Mouse (Mus musculus): ENCODE measurements at regions not wholly inside any gene's neighbourhood (a gene's known extent, or its start where the extent isn't known, plus 50 kb on each side); places are given as distances from the start of the nearest gene placed in this dataset.

DNA sequence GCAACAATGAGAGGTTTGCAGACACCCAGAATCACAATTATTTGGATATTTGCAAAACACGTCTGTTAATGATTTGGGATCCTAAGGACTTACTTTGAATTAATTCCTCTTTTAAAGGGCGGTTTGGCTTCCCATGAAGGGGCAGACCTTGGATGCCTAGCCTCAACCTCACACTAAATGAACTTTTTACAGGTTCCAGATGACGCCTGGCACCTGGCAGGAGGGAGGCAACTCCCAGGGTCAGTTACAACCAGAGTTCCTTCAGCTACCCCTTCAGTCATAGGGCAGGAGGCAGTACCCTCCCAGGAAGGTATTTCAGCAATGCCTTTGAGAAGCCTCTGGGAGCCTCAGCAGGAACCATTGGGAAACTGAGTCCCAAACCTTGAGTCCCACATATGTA is 57.9 kb upstream of the Stx18 start:
- no peak for DNase-seq (ENCODE audit: low spot score)

DNA sequence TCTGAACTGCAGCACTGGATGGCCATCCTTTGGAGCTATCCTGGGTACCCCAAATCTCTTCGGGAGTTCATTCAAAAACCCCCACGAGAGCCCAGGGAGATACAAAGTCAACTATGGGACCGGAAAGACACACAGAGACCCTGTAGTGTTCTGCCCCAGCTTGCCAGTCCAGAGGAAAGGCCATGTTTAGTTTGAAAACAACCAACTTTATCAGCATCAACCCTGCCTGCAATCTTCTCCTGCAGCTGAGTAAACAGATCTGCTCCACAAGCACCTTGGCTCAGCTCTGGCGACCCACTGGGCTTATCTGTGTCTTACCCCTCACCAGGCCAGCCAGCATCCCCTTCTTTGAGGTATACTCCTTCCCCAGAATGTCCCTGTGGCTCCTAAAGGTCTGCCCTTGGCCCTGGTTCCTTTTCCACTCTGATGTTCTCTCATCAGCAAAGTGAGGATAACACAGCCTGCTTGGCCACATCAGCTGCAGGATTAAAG is 61.6 kb upstream of the Stx18 start:
- no peak for DNase-seq (ENCODE audit: low spot score)

DNA sequence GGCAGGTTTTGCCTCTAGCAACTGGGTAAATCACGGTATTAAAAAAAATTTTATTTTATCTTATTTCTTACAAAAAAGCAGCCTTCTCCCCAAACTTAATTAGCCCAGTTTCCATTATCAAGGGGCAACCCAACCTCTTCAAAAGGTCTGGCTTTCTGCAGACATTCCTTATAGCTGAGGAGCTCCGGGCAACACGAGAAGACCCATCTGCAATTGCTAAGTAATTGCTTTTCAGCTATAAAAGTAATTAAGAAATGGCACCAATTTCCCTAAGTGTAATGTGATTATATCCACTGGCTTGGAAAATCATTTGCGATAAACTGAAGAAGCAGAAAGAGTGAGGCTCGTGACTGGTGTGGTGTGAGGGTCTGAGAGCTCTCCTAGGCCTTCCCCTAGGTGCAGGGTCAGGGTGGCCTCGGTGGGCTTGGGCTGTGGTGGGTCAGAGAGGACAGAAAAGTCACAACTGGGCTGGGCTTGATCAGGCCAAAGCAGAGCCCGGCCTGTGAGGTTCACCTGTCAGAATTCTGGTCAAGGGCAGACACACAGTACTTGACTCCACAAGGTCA is 65.5 kb upstream of the Stx18 start:
- DNase-seq (ENCODE audit: low spot score) = no peak

DNA sequence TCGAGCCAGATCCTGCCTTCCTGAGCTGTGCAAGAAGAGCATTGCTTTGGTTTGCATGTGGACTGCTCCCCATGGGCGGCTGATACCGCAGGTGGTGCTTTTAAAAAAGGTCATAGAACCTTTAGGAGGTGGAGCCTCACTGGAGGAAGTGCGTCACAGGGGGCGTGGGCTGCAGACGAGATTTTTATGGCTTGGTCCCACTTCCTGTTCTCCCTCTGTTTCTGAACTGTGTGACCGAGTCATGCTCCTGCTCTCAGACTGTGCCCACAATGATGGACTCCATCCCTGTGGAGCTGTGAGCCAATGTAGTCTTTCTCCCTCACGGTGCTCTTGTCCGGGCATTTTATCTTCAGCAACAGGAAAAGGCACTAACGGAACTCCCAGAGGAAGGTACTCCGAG is 66.8 kb upstream of the Stx18 start:
- no peak for DNase-seq (ENCODE audit: low spot score)

DNA sequence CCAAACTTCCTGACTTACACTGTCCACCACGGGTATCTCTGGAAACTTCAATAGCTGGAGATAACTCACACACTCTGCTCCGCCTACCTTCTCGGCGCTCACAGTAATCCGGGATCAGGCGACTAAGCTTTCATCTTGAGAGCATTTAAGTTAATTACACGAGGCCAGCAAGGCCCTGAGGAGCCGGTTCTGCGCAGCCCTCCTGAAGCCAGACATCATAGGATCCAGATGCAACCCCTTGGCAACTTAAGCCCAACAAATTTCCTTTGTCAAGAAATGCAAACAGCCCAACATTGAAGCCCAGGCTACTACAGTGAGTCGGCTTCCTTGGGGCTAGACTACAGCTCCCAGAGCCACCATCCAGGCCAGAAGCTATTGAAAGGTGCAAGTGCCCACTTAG is 69.9 kb upstream of the Stx18 start:
- no peak for DNase-seq (ENCODE audit: low spot score)

DNA sequence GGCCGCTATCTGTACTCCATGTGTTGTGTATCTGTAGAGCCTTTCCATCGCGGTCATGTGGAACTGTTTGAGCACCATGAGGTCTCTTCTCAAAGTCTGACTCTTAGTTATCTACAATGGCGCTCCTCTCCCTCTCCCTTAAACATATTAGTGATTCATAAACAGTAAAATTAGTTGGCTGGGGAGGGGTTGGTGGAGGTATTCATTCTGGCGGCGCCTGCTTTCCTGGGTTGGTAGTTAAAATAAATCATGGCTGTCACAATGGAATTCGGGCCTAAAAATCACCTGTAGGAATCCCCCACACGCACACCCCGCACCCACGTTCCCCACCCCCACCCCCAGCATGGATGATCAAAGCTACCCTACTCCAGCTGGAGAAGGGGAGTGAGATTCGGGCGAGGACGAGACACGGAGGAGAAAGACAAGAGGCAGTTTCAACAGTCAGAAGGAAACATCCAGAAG is 70.6 kb upstream of the Stx18 start:
- no peak for DNase-seq (ENCODE audit: low spot score)

DNA sequence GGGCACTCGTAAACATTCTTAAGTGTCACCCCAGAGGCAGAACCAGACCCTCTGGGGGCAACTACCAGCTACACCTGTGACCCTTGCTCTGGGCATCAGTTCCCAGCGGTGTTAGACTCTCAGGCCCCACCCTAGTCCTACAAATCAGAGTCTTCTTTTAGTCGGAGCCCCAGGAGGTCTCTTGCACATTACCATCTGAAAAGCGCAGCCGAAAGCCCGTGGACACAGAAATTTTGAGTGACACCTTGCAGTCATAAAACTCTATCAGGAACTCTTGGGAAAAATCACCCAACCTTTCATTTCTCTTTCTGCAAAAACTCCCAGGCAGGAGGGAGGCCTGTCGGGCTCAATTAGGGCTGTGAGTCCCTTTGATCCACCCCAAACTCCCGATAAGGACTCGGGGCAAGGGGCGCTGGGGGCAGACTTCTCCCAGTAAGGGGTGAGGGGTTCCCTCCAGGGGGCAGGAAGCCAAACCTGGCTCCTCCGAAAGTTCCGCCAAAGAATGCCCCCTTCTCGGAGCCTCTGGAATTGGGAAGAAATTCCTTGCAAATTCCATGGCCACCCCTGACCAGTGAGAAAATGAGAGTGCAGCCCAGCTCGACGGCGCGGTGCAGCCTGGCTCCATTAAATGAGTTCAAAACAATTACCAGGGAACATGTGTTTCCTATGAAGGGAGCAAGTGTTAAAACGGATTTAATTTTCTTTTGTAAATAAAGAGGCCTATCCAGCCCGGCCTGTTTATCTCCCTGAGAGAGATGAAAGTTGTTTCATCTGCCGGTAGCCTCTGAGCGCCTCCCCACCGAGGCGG is 71.2 kb upstream of the Stx18 start:
- no peak for DNase-seq (ENCODE audit: low spot score)

DNA sequence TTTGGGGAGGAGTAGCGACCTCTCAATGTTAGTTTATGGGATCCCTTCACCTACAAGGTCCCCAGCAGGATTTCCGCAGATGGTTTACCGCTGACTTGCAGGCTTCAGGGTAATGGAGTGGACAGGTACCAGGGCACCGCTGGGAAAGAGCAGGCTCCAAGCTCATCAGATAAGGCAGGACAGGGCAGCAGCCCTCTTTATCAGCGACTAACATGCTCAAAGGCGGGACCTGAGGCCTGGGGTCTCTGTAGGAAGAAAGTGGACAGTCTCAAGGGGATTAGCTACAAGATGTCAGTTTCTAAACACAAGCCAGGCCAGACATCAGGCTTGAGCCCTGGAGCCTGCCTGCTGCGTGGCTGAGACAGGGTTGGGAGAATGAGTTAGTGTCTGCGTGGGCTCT is 74.9 kb upstream of the Stx18 start:
- no peak for DNase-seq (ENCODE audit: low spot score)

DNA sequence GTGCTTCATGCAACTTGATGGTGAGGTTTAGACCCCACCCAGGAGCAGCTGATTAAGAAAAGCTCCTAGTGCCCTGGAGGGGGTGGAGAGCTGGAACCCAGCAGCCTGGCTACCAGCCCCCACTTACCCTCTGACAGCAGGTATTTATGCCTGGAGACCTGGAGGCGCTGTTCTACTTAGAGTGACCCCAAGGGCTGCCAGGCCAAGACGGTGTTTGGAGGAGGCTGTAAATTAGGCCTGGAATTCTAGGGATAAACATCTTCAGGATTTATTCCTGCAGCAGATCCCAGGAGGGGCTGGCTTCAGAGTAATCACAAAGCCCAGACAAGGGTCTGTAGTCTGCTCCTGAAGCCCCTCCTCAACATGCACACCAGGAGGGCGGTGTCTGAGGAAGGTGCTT is 76.0 kb upstream of the Stx18 start:
- no peak for DNase-seq (ENCODE audit: low spot score)

DNA sequence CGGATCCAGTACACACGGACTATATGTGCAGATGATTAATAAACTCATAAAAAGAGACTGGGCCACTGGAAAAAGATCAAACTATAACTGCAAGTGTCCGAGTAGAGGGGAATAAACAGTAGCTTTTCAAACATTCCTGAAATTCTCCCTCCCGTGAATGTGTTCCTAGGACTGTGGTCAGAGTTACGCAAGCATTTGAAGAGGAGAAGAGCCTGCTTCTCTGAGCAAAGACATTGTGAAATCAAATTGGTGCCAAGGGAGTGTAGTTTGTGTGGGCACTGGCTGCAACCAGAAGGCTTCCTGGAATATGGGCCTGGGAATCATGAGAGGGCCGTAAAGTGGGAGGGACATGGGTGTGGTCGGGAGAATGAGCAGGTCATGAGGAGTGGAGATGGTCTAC is 78.3 kb upstream of the Stx18 start:
- DNase-seq (ENCODE audit: low spot score) = peak; percentile 78

DNA sequence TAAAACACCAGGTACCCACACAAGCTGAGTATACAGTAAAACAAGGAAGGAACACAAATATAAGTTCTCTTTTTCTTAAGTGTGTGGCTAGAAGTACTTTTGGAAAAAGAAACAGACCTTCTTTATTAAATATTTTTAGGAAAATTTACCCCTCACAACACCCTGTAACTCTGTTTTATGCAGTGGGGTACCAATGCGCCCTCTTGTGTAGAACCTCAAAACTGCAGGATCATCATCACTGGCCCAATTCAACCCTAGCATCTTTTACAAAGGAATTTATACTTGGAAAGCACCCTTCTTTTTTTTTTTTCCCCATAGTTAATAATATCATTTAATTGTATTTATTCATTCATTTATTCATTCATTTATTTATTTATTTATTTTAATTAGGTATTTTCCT is 86.4 kb upstream of the Stx18 start:
- DNase-seq (ENCODE audit: low spot score) = no peak

DNA sequence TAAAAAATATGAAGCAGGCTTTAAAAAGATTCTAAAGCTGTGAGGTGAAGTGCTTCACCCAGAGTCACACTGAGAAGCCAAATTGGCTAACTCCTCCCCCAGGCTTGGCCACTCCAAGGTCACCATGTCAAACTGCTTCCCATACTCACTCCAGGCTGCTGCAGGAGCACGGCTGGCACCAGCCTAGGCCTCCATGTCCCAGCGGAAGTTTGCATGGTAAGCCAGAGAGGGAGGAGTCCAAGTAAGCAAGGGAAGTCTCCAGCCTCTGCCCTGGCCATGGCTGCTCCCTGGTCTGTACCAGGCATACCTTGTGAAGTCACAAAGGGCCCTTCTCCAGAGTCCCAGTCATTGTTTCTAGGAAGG is 105.8 kb upstream of the Stx18 start:
- DNase-seq (ENCODE audit: low spot score) = no peak

DNA sequence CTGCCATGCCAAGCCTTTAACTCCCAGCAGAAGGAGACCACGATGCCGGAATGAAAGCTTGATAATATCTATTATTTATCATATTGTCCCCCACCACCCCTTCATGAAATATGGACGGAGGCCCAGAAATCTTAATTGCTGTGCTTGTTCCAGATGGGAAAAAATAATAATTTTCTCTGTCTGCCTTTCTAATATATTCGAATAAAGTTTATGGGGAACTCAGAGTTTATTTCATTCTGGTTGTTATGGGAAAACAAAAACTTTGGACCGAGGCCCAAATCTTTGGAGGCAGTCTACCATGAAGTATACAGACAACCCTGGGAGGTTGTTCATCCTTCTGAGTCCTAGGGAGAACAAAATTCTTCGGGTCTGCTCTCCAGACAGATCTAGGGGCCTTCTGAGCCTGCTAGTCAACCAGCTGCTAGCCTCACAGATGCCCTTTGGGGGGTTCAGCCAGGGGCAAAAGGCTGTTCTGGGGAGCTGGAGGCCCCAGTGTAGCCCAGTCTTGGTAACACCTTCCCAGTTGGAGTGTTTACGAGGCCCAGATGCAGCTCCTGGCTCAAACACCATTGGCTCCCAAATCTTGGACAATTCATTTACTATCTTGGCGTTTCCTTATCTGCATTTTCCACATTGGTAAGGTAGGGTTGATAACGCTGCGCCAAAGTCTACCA is 106.3 kb upstream of the Stx18 start:
- no peak for DNase-seq (ENCODE audit: low spot score)

DNA sequence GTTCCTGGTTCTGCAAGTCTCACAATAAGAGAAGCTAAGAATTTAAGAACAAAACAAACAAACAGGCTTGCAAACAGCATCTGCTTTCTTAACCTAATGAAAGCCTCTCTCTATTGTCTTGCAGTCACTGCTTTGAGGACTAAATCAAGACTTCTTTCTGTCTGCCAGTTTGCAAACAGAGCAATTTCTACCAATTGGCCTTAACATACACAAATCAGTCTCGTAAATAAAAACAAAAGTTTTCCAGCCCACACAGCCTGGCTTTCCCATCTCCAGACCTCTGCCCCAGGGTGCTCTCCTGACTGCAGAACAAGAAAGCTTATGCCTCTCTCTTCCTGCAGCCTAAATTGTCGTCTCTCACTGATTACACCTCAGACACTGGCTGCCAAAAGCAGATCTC is 96.1 kb upstream of the Msx1 start:
- DNase-seq (ENCODE audit: low spot score) = no peak

DNA sequence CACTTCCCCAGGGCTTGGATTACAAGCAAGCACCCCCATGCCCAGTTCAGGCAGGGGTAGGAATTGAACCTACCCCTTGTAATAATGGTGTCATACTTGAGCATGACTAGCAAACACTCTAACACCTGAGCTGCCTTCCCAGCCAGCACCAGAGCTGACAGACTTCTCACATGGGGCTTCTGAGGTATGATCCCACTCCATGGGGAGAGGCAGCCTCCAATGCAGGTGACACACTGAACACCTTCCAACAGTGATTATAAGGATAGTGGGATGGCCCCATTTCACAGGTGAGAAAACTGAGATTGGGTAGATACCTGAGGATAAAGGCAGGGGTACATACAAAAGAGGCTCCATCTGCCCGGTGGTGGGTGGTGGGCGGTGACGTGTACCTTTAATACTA is 94.7 kb upstream of the Msx1 start:
- DNase-seq (ENCODE audit: low spot score) = no peak

DNA sequence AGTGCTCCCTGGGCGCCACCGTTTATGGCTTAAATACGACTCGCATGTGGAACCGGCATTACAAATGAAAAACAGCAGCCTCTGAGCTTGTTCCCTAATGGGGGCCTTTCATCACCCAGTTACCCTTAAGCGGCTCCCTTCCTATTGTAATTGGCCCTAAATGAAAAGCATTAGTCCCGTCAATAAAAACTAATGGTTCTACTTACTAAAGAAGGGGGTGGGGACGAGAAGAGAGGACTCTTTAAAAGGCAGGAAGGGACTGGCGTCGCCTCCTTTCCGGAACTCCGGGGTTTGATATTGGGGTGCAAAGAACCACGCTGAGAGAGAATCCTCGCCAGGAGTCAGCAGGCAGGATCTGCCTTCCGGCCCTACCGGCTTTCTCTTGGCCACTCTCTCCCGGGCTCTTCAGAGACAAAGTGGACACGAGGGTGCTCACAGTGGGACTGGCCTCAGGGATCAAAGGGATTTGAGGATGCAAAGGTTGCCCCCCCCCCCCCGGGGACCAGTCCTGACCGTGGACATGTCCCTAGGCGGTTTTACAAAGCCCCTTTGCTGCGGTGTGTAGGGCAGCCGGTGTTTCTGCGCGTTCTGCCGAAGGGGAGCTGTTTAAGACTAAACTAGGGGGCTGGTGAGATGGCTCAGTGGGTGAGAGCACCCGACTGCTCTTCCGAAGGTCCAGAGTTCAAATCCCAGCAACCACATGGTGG is 93.8 kb upstream of the Msx1 start:
- DNase-seq (ENCODE audit: low spot score) = no peak

DNA sequence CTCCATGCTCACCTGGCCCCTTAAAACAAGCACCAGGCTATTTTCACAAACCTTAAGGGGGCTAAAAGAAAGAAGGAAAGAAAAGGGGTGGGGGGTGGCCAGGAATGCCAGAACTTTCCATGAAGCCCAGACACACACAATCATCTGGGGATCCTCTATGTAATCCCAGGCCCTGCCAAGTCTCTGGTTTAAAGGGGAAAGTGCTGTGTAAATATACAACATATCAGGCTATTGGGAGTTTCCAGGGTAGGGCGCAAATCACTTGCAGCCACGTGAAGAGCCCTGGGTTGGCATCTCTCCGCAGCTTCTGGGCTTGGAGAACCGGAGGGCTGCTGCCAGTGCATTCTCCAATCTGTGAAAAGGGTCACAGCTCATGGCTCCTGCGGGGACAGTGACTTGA is 92.8 kb upstream of the Msx1 start:
- DNase-seq (ENCODE audit: low spot score) = no peak

DNA sequence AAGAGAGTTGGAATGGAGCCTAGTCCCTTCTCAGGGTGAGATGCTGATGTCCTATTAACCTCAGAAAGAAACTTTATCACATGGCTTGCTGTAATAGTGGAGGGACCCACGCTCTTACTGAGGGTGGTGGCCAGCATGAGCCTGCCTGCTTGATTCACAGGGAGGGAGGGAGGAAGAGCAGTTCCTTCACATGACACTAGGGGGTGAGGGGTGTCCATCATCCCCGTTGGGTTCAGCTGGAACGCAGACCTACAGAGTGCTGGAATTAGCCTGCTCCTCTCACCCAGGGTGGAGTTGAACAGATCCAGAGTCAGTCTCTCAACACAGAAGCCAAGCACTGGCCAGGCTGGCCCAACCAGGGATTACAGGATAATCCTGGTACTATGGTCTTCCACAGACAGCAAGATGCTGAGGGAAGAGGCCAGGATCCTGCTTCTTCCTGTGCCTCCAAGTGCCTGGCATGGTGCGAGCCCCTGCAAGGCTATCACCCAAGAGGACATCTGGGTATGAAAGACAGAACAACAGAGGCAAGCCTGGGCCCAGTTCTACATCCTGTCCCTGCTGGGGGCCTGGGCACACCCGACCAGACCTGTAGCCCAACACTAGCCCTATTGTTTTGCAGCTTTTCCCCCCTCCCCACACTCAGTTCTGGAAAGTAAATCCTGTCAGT is 80.4 kb upstream of the Msx1 start:
- no peak for DNase-seq (ENCODE audit: low spot score)

DNA sequence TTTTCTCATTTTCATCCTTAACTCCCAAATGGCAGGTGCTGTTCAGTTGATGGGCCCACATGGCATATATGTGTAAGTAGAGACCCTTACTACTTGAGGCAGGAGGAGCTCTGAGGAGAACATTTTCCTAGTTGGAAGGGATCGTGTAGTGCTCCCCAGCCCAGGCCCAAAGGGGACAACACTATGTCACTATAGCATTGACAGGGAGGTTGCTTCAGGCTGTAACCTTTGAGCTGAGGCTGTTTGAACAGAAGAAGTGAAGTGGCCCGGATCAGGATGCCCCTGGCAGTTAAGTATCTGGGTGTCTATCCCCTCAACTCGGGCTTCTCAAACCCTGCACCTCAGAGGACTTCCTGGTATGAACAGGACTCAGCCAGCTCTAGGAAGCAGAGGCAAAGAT is 79.5 kb upstream of the Msx1 start:
- DNase-seq (ENCODE audit: low spot score) = no peak

DNA sequence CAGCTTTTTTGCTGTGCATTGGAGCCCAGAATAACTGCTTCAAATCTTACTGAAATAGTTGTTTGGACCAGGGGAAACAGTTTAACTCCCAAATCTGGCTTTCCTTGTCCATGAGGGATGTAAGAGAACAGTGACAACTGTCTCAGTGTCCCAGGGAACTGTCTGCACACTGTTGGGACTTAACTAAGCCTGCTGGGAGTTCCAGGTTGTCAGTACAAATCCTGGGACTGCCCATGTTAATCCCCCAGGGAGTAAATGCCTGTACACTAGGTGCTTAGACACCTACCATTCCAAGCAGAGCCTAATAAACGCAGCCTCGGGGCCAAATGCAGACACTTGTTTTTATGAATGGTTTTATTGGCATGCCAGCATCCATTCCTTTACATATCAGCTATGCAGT is 78.4 kb upstream of the Msx1 start:
- no peak for DNase-seq (ENCODE audit: low spot score)

DNA sequence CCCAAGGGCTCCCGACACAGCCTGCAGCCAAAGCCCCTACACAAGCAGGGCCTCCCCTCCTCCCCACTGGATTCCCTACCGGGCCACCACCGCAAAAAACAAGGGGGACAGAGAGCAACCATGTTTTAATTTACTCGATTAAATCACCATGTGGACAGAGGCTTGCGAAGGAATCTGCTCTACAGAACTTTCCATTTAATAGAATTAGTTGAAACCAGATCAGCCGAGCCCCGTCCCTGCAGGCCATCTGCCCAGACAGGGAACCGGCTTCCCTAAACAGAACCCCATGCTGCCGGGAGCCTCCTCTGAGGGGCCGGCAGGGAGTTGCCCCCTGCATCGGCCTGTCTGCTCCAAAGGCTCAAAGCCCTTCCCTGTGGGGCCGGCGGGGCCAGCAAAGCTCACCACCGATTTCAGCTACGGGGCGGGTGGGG is 77.5 kb upstream of the Msx1 start:
- DNase-seq (ENCODE audit: low spot score) = no peak

DNA sequence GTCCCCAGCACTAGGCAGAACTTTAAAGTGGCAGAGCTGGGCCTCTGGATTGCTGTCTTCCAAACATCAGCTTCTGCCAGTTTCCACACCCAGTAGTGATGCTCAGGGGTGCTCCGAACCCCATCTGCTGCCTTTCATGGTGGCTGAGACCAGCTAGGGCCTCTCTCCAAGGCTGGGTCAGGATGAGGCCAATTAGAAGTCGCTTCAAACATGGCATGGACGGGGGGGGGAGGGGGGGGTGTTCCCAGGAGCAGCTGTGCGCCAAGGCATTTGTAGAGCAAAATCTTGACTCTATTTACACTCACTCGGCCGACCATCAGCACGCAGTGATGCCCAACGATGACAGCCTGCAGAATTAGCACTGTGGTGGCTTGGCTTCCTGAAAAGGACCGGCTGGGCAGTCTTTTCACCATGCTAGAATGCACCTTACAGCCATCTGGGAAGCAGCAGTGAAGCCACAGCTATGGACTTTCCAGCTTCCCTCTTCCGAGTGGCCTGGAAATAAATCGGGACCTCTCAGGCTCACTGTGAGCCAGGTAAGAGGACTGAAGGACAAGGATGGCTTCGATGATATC is 73.7 kb upstream of the Msx1 start:
- no peak for DNase-seq (ENCODE audit: low spot score)
